Mouse (Mus musculus): Measurements from ENCODE around the gene Dmbx1.

GRCm38 (mm10) chr4:115885846-115886245 is 53.9 kb downstream of the Dmbx1 start:
- TF ChIP-seq EP300 (IDR thresholded peaks at IDR 0.05; ENCODE audit: low read depth), result no peak
- no peak for TF ChIP-seq CTCF (IDR thresholded peaks at IDR 0.05; ENCODE audit: low read depth)

Data from liver, embryonic 14.5 days (tissue).